Mouse (Mus musculus) regulatory T cell (primary cell): ENCODE data around the gene Exd2.

Experiments used
- in situ Hi-C: fragments of 300-600 bp; cut with MboI, MseI; formaldehyde crosslinking; loops from one replicate; pipeline ENCODE4 v1.15.1; 2025; ENCODE audit warnings: high pct_unique_total_duplicates

Gene Exd2

DNA sequence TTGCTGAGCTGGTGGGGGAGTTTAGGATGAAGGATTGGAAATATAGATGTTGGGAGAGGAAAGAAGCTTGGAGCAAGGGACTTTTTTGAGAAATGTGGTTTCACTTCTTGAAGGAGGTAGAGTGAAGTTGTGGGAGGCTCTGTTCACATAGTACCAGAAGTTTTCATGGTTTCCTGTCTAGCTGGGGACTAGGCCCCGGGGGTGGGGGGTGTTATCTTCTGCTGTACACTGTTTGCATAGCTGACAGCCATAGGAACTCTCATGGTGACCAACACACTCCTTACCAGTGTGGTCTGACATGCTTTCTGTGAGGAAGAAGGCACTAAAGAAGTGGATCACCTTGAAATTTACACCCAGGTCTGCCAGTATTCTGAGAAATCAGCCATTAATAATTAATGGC, 32.8 kb downstream of the Exd2 start:
- in situ Hi-C loops: no loop called here

DNA sequence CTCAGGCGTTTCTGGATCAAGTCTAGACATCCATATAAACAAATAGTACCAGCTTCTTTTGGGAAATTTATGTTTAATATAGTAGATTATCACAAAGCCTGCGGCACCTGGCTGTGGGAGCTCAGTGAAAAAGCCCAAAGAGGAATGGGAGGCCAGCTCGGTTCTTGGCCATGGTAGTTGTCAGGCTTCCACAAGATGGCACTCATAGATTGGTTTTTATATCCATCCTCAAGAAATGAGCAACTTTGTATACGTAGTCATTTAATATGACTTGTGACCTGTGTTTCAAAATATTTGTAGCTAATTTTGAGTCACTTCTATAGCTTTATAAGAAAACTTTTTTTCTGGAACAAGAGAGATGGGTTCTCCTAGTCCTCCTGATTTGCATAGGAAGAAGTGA, 35.5 kb downstream of the Exd2 start:
- in situ Hi-C loops: no loop called here

DNA sequence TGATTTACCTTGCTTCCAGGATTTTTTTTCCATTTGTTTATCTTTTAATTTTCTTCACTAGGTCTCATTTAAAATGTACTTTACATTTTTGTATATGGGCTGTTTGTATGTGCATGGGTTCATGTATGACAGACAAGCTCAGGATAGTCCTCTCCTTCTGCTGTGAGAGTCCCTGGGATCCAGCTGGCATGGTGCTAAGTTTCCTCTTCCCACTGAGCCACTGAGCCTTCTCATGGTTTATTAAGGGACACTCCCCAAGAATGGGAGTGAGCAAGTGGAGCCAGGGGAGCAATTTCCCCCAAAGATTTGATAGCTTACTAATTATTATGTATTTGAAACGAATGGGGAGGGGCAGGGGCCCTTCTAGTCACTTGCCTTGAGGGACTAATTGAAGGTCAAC, 37.6 kb downstream of the Exd2 start:
- in situ Hi-C loops: no loop called here

DNA sequence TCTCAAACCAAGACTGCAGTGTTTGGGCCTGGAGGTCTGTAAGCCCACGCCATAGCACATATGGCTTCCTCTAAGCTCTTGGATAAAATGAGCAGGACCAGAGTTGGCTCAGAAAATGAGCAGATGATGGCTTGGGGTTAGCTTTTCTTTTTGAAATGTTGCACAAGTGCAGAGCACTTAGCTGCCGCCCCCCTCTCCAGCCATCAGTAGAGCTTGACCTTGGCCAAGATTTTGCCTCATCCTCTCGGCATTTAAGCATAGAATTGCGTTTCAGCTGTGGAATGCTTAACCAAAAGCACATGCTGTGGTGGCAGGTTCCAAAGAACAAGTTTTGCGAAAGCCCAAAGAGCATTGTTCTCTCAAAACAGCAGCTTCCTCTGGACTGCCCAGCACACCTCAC, 41.8 kb downstream of the Exd2 start:
- in situ Hi-C loops: no loop called here

DNA sequence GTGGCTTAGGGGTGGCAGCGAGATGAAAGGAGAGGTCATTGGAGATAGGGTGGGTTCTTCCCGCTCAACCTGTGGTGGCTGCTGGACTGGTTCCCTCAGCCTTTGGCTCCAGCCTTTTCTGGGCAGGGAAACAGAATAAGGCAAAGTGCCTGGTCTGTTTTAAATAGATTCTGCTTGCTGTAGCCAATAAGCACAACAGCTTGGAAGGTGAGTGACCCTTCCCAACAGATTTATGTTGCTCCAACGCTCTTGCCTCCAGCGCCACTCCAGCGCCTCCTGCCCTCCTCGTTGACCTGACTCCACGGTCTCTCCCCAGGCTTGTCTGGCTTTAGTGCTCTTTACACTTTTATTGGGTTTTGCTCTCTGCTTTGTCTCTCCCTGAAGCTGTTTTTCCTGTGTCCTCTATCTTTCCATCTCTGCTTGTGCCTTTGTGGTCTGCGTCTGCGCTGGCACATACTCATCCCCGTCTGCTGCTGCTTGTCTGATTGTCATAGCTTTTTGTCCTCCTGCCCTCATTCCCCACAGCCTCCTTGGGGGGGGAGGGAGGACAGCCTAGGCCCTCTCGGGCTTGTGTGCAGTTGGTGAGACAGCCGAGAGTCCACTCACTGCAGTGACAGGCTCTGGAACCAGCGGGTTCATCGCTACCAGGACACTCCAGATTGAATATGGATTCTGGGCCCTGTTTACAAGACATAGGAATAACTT, 44.3 kb downstream of the Exd2 start:
- in situ Hi-C loops: no loop called here

DNA sequence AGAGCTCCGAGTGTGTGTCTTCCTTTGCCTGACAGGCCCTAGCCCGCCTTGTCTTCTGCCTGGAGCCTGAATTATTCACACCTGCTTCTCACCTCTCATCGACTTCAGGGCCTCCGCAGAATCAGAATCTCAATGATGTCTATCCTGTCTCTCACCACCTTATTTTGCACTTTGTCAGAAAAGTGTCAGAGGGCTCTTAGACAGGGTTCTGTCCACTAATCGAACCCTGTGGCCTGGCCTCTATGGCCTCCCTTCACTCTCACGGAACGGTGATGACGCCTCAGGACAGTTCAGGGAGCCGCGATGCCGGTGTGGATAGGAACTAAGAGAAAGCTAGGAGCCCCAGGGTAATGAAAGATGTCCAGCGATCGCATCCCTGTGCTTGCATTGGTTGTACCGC, 55.1 kb downstream of the Exd2 start, which contains the start of gene Galnt16:
Galnt16 (plus strand) TSS at position 301 of the 400 bp plus-strand sequence.
- in situ Hi-C loops: loop anchor here (10.0 kb wide), 1 partner anchor 1193 kb away; no protein-coding TSS in a partner anchor

DNA sequence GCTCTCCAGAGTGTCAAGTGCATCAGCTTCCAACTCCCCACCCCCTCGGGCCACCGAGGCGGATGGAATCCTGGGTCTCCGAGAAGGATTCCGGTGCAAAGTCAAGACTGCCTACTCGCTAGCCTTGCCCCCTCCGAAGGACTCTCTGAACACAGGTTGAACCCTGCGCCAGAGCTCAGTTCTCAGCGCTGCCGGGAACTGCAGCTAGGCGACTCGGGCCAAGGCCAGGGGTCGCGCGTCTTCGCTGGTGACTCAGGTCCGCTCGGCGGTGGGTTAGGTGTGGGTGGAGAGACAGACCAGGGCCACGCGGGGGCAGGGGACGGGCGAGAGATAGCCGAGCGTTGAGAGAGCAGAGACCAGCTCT, 55.5 kb downstream of the Exd2 start:
- in situ Hi-C loops: loop anchor here (10.0 kb wide), 1 partner anchor 1194 kb away; no protein-coding TSS in a partner anchor

DNA sequence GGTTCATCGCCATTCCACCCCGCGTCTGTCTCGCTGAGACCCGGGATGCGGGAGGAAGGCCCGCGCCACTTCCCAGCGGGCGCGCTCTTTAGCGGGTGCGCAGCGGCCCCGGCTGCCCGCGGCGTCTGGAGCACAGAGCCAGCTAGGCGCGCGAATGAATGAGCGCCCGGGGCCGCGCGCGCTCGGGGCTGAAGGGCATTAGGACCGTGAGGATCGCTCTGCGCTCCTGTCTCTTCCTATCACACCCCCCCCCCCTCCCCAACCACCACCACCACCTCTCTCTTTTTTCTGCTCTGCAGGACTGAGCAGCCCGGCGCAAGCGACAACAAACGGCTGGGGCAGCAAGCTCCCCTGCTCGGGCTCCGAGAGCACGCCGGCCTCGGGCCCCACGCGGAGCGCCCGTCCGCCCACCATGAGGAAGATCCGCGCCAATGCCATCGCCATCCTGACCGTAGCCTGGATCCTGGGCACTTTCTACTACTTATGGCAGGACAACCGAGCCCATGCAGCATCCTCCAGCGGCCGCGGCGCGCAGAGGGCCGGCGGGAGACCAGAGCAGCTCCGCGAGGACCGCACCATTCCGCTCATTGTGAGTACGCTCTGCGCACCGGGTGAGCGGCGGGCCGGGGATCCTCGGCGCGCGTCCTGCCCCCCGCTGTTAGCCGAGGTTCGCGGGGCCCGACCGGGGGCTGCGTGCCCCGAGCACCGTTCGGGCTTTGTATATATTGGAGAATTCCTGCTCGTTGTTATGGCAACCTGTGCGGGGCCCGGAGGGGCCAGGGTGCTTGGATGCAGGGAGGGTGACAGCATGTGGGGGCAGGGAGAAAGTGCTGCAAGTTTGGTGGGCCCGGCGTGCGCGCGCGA, 56.1 kb downstream of the Exd2 start:
- in situ Hi-C loops: loop anchor here (10.0 kb wide), 1 partner anchor 1194 kb away; no protein-coding TSS in a partner anchor

DNA sequence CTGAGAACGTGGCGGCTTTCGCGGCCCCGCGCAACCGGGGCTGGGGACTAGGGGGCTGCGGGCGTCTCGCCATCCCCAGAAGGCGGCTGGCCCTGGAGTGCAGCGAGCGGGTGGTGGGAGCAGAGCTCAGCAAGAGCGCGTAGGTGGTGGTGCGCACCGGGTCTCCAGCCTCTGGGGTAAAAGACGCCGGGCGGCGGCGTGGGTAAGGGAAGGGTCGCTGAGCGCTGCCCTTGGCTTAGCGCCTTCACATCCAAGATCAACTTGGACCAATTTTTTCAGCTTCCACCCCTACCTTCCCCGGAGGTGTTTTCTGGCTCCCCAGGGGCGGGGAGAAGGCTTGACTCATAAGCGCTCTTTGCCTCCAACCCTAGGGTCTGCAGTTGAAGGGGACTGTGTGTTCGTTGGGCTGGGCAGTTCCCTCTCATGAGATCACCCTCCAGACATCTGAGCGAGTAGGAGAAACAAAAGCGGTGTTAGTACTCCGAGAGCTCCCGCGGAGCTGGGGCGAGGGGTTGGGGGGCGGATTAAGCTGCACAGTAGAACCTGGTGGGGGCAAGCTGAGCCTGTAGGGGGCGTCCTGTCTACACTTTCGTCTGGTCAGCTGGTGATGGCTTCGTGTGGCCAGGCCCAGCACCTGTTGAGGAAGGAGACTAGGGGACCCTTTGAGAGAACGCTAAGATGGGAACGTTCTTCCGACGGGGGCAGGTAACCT, 56.9 kb downstream of the Exd2 start:
- in situ Hi-C loops: loop anchor here (10.0 kb wide), 1 partner anchor 1195 kb away; no protein-coding TSS in a partner anchor

DNA sequence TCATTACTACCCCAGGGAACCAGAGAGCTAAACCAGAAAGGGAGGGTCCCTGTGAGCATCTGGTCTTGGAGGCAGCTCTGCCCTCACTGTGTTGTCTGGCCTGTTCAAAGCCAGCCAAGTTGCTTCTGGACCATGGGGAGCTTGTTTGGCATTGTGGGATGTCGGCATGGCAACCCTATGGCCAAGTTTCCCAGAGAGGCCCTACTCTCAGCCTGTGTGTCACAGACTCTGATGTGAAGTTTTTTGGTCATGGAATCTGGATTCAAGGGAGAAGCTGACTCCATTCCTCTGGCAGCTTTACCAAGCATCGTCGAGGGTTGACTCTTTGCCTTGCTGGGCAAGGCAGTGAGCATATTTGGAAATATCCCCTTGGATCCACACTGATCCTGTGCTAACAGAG, 59.1 kb downstream of the Exd2 start:
- in situ Hi-C loops: no loop called here

DNA sequence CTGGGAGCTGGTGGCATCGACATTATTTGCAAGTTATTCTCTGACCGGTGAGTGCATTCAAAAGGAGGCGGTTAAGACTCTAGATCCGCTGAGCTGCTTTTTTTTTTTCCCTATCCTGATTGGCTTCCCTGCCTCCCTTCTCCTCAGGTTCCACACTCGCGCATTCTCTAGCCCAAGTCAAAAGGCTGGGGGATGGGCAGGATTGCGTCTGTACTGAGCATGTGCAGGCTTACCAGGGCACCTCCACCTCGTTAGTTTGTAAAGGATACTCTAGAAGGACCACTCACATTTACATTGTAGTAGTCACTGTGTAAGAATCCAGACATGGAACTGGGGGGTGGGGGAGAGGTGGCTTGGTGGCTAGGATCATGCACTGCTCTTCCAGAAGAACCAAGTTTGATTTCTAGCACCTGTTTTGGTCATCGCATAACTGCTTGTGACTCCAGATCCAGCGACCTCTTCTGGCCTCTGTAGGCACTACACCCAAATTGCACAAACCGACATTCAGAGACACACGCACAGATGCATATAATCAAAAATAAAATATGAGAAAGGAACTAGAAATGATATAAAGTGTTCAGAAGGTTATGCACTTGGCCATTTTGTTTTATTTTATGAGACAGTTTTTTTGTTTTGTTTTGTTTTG, 61.5 kb downstream of the Exd2 start:
- in situ Hi-C loops: no loop called here

DNA sequence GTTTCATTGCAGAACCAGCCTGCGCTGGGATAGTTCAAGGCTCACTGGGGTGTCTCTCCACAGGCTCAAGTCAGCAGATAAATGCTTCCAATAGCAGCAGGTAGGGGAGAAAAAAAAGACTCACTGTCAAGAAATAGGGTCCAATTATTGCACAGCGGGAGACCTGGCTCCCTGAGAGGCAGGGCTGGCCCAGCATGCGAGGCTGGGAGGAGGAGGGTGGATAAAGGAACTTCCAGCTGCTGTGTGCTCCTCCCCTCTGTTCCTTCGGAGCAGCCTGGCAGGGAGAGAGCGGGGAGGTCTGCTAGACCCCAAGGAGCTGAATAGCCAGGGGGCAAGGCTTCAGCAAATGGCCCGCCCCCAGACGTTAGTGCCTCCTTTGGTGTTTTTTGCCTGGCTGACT, 62.6 kb downstream of the Exd2 start:
- in situ Hi-C loops: no loop called here

DNA sequence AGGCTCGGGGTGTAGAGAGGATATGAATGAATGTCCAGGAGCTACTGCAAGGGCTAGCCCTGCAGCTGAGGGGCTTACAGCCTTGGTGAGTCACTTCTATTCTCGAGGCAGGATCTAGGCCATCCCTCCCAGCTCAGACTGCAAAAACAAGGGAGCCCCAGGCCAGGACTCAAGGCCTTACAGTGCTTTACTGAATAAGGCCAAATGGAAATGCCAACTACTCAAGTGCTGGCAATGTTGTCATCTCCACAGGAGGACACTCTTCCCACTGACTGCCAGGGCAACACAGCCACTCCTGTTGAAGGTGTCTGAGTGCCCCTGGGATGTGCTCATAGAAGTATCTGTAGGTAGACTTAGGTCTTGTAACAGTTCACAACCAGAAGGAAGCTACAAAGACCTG, 63.6 kb downstream of the Exd2 start:
- in situ Hi-C loops: no loop called here

DNA sequence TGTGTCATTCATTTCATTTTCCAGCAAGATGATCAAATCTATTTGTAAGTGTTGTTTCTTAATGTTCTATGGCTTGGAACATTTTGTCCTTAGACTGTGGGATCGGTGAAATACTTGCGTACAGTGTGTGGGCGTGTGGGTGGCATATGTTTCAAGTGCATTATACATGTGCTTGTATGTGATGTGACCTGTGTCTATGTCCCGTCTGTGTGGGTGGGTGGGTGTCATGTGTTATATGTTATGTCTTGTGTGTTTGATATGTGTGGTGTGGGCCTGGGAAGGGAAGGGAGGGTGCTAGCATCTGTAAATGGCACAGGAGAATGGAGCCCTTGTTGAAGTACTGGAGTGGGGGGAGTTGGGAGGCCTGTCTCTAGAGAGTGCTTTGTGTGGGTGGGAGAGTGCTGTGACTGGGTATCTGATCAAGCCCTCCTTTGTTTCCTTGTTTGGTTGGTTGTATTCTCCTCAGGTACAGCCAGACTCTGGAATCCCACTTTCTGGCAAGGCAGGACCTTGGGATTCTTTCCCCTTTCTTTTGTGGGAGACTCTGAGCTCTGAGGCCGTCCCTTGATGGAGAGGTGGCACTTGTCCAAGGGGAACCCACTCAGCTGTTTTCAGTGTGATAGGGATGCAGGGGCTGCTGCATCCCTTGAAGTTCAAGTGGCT, 65.0 kb downstream of the Exd2 start:
- in situ Hi-C loops: no loop called here

DNA sequence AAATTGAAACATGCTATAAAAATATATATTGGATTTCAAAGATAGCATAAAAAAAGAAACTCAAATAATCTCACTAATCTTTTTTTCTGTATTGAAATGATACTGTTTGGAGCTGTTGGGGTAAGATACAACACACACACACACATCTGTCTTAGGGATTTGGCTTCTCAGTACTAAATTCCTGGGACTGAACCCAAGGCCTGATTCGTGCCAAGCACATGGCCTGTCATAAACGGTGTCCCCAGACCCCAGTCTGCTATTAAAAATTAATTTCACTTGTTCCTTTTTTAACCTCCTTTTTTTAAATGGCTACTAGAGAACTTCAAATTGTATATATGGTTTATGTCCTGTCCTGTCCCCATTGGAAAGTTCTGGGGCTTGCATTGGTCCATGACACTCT, 67.2 kb downstream of the Exd2 start:
- in situ Hi-C loops: no loop called here

DNA sequence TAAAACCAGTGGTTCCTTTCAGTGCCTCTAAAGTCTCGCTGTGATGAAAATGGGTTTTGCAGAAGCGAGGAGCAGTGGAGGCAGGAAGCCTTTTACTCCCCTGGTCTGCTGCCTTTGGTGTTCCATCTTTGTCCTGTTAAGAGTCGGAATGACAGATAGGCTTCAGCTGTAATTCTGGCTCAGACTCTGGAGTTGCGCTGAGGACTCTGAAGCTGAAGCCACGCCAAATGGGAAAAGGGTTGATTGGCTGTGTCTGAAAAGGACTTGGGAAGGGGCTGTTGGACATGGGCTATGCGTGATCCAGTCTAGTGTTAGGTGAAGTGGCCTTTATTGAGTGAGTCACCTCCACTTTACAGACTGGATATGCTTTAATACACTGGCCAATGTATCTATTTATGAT, 67.7 kb downstream of the Exd2 start:
- in situ Hi-C loops: no loop called here

DNA sequence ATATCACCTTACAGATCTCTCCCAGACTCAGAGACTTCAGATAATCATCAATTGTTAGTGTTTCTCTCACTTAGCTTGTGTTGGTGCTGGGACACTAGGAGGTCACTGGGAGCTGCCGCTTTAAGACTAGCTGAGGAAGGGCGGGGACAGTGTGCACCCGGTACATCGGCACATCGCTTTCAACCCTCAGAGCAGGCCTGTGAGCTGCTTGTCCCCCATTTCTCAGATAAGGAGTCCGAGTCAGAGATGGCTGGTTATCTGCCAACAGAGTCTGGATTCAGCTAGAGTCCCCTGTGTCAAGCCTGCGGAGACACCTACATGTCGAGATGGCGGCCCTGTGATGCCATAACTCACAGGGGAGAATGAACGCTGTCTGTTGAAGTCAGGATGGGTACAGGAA, 68.7 kb downstream of the Exd2 start:
- in situ Hi-C loops: no loop called here

DNA sequence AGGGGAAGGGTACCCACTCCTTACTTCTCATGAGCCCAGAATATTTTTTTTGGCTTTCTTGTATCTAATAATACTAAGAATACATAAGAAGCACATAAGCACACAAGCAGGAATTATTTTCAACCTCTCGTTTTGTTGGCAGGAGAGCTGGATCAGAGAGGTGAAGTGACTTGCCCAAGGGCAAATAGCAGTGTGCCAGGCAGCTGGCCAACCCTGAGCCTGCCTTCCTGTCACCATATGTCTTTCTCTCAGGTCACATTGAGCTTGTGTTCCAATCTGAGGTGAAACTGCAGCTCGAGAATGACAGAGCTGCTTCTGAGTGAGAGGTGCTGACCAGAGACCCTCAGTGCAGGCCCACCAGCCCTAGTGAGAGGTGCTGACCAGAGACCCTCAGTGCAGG, 71.0 kb downstream of the Exd2 start:
- in situ Hi-C loops: no loop called here

DNA sequence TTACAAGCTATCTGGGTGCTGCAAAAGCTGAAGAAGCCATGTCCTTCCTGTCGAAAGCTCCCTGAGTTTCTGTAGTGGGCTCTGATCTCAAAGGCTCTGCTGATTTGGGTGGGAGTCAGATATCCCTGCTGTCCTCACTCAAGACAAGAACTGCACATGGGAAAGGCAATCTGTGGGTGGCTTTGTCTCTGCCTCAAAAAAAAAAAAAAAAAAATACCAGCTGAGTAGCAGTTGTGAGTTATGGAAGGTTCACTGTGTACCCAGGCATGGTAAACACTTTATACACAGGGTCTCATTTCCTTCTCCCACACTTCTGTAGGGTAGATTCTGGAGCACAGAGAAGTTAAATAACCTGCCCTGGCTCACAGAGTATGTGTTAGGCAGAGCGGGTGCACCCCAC, 74.4 kb downstream of the Exd2 start:
- in situ Hi-C loops: no loop called here

DNA sequence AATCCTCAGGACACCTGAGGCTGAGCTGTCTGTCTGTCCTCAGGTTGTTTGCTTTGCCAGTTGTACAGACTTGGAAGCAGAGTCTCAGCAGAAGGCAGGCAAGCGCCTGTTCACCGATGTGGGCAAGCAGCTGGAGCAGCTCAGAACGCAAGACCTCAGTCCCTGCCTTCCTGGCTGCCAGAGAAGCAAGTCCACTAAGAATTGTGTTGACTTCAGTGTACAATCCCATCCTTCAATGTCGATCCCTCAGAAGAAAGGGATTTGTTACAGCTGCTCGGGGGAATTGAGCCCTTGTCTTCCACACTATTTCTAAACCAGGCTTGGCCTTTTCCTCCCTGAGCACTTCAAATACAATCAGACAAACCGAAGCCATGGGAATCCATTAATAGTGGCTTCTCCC, 75.4 kb downstream of the Exd2 start:
- in situ Hi-C loops: no loop called here

DNA sequence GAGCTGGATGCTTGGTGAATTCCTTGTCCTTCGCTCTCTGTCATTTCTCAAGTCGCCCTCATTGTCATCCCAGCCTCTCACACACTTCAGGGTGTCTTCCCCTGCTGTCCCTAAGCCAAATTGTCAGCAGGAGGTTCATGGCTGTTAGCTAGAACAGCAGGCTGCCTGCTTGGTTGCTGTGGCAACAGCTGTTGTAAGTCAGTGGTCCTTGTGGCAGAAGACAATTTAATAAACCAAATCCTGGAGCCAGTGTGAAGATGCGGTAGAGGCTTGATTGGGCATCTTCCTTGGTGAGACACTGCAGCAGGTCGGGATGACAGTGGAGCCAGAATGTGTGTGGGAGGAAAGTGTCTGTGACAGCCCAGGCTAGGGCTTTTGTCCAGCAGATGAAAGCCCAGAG, 82.4 kb downstream of the Exd2 start:
- in situ Hi-C loops: no loop called here
